Mouse (Mus musculus) fat pad, adult 2 months (tissue): ENCODE measurements at regions not wholly inside any gene's neighbourhood (a gene's known extent, or its start where the extent isn't known, plus 50 kb on each side); places are given as distances from the start of the nearest gene placed in this dataset.

ENCODE experiments used
- DNase-seq: peaks from one replicate; pipeline ENCODE4 v3.0.0-alpha.2; 2011; ENCODE audit warnings: low read depth, low spot score; ENCODE audit errors: extremely low read depth

GRCm38 (mm10) chr1:51539634-51540033 lies 61.4 kb upstream of the Nabp1 start:
- DNase-seq = no peak

- DNase-seq = no peak
These were observed 60.6 kb upstream of the Nabp1 start for GRCm38 (mm10) chr1:51538836-51539235.

GRCm38 (mm10) chr1:51537765-51538360 lies 59.6 kb upstream of the Nabp1 start:
- DNase-seq = no peak

GRCm38 (mm10) chr1:51536076-51536475 lies 57.9 kb upstream of the Nabp1 start:
- no peak for DNase-seq

DNA sequence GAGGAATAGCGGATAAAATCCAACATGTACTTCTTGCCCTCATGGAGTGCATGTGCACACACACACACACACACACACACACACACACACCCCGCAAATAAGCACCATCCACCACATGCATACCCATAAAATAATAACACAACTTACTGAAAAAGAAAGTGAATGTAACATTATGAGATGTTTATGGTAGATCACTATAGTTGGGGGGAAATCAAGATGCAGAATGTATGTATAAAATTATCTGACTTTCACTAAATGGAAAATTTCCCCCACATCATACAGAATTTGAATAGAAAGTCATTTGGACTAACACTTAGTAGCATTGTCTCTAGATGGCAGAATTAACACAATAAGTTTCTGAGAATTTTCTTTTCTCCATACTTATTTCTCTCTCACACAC lies 57.2 kb upstream of the Nabp1 start:
- DNase-seq = no peak

GRCm38 (mm10) chr1:51531360-51531759 lies 53.1 kb upstream of the Nabp1 start:
- DNase-seq = no peak

DNA sequence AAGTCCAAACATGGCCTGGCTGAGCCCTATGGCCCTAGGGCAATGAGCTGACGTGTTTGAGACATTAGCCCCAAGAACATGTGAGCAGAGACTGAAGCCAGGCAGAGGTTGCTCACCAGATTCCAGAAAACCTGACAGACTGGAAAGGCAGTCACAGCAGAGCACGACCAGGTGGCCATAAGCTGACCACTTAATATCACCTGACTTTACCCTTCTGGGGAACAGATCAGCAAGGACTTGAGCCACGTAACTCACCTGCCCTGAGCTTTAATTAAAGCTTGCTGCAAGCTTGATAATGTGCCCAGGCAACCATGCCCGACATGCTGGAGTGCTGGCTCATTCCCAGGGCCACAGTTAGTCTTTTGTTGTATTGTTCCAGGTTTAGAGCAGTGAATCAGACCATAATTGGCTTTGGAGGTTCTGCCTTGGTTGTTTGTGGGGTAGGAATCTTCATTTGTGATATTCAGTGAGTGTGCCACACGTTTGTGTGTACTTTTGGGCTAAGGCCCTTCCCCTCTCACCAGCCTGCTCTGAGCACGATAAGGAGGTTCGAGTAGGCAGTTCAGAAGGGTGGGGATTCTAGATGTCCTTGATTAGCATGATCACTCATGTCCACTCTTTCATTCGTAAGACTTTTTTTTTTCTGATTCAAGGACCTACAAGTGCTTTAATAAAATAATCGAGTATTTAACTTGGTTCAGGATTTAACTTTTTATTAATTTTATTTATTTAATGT lies 52.1 kb upstream of the Nabp1 start:
- peak; percentile 97 for DNase-seq

- no peak for DNase-seq
These were observed 51.4 kb upstream of the Nabp1 start for GRCm38 (mm10) chr1:51529653-51530052.

DNA sequence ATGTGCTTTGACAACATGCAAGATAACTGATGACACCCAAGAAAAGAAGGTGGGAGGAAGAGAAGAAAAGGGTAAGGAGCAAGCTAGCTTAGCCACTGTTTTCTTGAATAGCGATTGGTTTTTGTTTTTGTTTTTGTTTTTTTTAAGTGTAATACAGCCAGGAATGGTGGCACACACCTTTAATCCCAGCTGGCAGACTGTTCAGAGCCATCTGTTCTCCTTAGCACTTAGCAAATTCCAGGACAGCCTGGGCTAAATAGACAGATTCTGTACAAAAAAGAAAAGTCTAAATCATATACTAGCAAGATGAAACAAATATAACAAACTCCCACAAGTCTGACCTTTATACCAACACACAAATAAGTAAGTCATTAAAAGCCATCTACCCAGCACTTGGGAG lies 50.4 kb upstream of the Nabp1 start:
- no peak for DNase-seq
